Mouse (Mus musculus) kidney, postnatal 0 days (tissue): ENCODE measurements around the gene Btbd2. TPM values are rescaled to one million over a fixed set of nuclear protein-coding genes. Genes with fewer than 3 reads are reported as not detected.
A peak's percentile ranks its signal among the peaks of the same experiment; 100 is the strongest.

Experiments
- ATAC-seq: fragments of 200-750 bp; cut with Nextera tagmentation; replicated peaks from 2 replicates; pipeline ENCODE4 v1.8.0; 2017; ENCODE audit warnings: low read depth, moderate number of reproducible peaks, moderate TSS enrichment, moderate library complexity; ENCODE audit not compliant: low FRiP score
- DNase-seq: peaks from one replicate; pipeline ENCODE4 v3.0.0-alpha.2; 2016; ENCODE audit warnings: low spot score
- H3K27ac ChIP-seq: fragments of 300-500 bp; sonication (generic); 2 replicates; pipeline ENCODE4 v1.5.1; 2014; ENCODE audit warnings: mild to moderate bottlenecking
- H3K27me3 ChIP-seq: fragments of 300-500 bp; sonication (generic); 2 replicates; pipeline ENCODE4 v1.6.1; 2014; ENCODE audit warnings: low read length, mixed read lengths; ENCODE audit not compliant: insufficient read depth
- H3K36me3 ChIP-seq: fragments of 300-500 bp; sonication (generic); 2 replicates; pipeline ENCODE4 v1.6.1; 2014; ENCODE audit warnings: low read length, mixed read lengths; ENCODE audit not compliant: insufficient read depth
- H3K4me1 ChIP-seq: fragments of 300-500 bp; sonication (generic); replicated peaks from 2 replicates; pipeline ENCODE4 v1.6.1; 2014; ENCODE audit warnings: antibody characterized with exemption, low read length, mixed read lengths; ENCODE audit not compliant: insufficient read depth
- H3K4me2 ChIP-seq: fragments of 300-500 bp; sonication (generic); 2 replicates; pipeline ENCODE4 v1.6.1; 2014; ENCODE audit warnings: mild to moderate bottlenecking, low read length, moderate library complexity, mixed read lengths
- H3K4me3 ChIP-seq: fragments of 300-500 bp; sonication (generic); replicated peaks from 2 replicates; pipeline ENCODE4 v1.5.1; 2014; ENCODE audit warnings: low read depth, low read length
- H3K9ac ChIP-seq: fragments of 300-500 bp; sonication (generic); 2 replicates; pipeline ENCODE4 v1.6.1; 2014; ENCODE audit warnings: low read depth, low read length
- H3K9me3 ChIP-seq: fragments of 300-500 bp; sonication (generic); replicated peaks from 2 replicates; pipeline ENCODE4 v1.6.1; 2016; ENCODE audit warnings: low read length, inconsistent platforms, mixed read lengths
- CTCF ChIP-seq: IDR thresholded peaks from 2 replicates; pipeline ENCODE4 v1.5.1; 2016; ENCODE audit warnings: antibody characterized with exemption, low read depth, mild to moderate bottlenecking, moderate library complexity
- WGBS: fragments of 180-500 bp; shearing (Covaris S2); extraction: QIAGEN DNeasy Blood & Tissue Kit; methylation state at CpG from one replicate; pipeline ENCODE4 v1.1.7; 2014; 5-methylcytosine and 5-hydroxymethylcytosine counted together
- polyA plus RNA-seq: library from polyadenylated mRNA; unstranded; fragments of >200 nt; fragmentation: Nextera tagmentation; extraction: Ambion mirVana; gene quantifications from 2 replicates; pipeline ENCODE4 v1.2.1, GENCODE M21; 2015

Gene Btbd2
- polyA plus RNA-seq, 1 experiment from 2014 or later = 62.7 TPM

DNA sequence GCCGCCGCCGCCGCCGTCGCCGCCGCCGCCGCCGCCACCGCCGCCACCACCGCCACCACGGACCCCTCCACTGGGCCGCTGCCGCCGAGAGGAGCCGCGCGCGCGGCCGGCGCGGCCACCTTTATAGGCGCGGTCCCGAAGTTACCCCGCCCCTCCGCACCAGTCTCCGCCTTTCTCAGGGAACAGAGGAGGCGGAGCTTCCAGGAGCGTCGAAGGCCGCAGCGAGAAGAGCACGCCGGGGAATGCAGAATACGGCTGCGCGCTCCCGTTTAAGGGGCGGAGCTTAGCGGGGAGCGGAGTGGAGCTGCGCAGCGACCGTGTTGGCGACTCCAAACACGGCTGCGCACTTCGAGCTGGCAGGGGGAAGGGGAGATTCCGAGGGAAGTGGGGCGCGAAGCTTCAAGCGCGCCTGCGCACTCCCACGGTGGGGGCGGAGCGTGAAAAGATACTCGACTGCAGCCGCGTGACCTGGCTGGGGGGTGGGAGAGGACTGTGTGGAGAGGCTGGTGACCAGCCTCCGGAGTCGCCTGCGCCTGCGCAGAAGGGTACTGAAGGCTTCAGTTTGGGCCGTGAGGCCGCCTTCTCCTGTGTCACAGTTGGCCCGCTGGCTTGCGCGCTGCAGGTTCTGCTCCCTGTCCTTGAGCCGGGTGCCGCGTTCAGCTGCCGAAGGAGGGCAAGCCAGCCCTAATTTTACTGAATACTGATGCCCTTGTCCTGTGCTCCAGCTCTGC is 19.5 kb upstream of the Btbd2 start:
- under 1% methylated on average over 77 of the region's 78 CpGs for WGBS
- Histone ChIP-seq H3K9me3 (no peaks in the 10 kb centered on the region), H3K36me3 (peaks cover 15% of the 10 kb centered on the region), H3K27me3 (no peaks in the 10 kb centered on the region), H3K27ac (peak overlapping the region; percentile 99), H3K9ac (peak overlapping the region; percentile 98), H3K4me3 (peak overlapping the region; percentile 98), H3K4me1 (peaks cover 65% of the 10 kb centered on the region), H3K4me2 (peak overlapping the region; percentile 90)
- no peak; the same call in 1 of the 2 replicates for TF ChIP-seq CTCF
- peak; percentile 100 for DNase-seq
- ATAC-seq = peak; percentile 89

DNA sequence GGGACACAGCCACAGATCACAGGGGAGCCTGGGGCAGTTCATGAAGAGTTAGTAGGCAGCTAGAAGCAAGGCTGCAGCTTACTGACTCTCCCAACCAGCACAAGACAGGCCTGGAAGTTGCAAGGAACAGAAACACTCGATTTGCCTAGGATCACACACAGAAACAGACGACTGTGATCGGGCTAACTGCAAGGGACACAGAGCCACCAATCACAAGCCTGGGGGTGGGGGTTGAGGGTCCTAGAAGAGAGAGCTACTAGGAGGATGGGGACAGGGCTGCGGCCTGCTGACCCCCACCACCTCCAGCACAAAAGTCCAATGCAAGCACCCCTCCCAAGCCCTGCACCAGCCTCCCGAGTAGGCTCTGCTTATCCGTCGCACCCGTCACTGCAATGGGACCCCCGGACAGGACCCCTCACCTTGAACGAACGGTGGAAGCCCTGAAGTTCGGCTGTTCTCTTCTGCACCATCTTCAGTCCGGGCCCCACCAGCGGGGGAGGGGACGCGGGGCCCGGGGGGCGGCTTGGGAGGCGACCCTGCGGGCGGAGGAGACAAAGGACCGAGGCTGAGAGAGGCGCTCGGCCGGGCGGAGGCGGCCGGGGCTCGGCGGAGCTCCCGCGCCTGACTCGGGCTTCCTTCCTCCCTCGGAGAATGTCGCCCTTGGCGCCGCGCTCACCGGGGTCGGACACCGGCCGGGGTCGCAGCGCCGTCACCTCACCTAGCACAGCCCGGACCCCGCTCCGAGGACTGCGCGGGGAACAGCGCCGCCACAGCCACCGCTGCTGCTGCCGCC is 18.7 kb upstream of the Btbd2 start:
- Histone ChIP-seq H3K9me3 (no peaks in the 10 kb centered on the region), H3K9ac (peak overlapping the region; percentile 98), H3K4me2 (peak overlapping the region; percentile 90), H3K27me3 (no peaks in the 10 kb centered on the region), H3K36me3 (peaks cover 23% of the 10 kb centered on the region), H3K4me3 (peak overlapping the region; percentile 98), H3K4me1 (peaks cover 65% of the 10 kb centered on the region), H3K27ac (peak overlapping the region; percentile 99)
- ATAC-seq (peak; percentile 2; the same call in 1 of the 2 replicates), DNase-seq (no peak)
- TF ChIP-seq CTCF = no peak
- under 1% methylated on average over 49 of the region's 54 CpGs for WGBS

DNA sequence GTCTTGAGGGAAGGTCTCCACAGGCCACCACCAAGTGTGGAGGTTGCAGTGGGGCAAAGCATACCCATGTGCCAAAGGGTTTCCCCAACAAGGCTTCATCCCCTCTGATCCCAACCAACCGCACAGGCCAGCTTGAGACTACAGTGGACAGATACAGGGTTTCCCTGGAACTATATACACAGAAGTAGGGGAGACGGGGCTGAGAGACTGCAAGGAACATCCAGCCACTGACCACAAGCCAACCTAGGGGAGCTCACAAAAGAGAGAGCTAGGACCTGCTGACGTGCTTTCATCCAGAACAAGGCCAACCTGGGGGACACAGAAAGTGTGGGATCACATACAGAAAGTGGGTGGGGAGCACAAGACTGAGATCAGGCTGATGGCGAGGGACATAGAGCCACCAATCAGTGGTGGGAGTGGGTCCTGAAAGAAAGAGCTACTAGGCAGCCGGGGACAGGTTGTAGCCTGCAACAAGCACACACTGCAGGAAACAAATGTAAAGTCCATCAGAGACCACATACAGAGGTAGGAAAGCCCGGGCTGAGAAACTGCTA is 18.1 kb upstream of the Btbd2 start:
- ATAC-seq (no peak), DNase-seq (no peak)
- peak overlapping the region; percentile 99 for H3K27ac ChIP-seq
- peak overlapping the region; percentile 98 for H3K4me3 ChIP-seq
- peak overlapping the region; percentile 90 for H3K4me2 ChIP-seq
- WGBS = 6% methylated on average over 6 of the region's 6 CpGs
- H3K27me3 ChIP-seq = no peaks in the 10 kb centered on the region
- H3K9me3 ChIP-seq = no peaks in the 10 kb centered on the region
- H3K4me1 ChIP-seq = peaks cover 61% of the 10 kb centered on the region
- H3K9ac ChIP-seq = peak overlapping the region; percentile 98
- peaks cover 28% of the 10 kb centered on the region for H3K36me3 ChIP-seq
- no peak for TF ChIP-seq CTCF

DNA sequence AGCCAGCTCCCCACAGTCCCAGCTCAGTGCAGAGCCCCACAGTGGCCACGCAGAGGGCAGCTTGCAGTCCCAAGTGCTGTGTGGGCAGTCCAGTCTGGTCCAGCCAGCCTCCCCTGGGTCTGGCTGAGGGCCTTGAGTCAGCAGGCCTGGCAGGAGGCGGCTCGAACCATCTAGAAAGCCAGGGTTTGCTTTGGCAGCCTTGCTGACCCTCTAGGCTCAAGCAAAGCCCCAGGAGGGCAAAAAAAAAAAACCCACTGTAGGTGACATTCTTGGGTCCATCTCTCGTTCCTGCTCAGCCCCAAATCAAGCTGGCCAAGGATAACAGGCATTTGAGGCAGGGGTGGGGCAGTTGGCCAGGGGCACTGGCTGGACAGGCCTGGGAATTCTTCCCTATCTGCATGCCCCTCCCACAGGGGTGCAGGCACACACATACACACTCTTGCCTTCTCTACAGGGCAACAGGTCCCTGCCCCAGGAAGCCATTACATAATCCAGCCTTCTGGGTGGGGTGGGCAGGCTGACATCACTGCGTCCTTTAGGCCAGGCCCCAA is 17.4 kb upstream of the Btbd2 start:
- Histone ChIP-seq H3K4me1 (peaks cover 54% of the 10 kb centered on the region), H3K9ac (peak overlapping the region; percentile 98), H3K4me3 (peak overlapping the region; percentile 98), H3K27me3 (no peaks in the 10 kb centered on the region), H3K27ac (peak overlapping the region; percentile 39), H3K4me2 (peak overlapping the region; percentile 90), H3K9me3 (no peaks in the 10 kb centered on the region), H3K36me3 (peaks cover 35% of the 10 kb centered on the region)
- 30% methylated on average over 5 of the region's 5 CpGs for WGBS
- no peak for TF ChIP-seq CTCF
- DNase-seq (no peak), ATAC-seq (no peak)

DNA sequence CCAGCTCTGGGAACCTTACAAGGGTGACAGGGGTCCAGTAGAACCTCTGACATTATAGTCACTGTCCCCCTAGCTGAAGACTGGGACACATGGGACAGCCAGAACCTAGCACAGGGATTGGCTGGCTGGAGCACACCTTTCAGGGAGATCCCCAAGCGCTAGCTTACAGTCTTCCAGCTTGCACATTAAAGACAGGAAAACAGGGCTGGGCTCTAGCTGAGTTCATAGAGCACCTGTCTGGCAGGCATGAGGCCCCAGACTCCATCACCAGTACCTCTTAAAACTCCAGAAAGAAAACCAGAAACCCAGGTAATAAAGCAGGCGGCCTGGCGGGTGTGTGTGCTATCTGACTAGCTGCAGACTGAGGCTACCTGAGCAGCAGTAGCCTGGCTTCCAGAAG is 16.8 kb upstream of the Btbd2 start:
- Histone ChIP-seq H3K36me3 (peaks cover 40% of the 10 kb centered on the region), H3K27me3 (no peaks in the 10 kb centered on the region), H3K9me3 (no peaks in the 10 kb centered on the region), H3K4me2 (peak overlapping the region; percentile 90), H3K4me3 (peak overlapping the region; percentile 98; the same call in 1 of the 2 replicates), H3K4me1 (peaks cover 48% of the 10 kb centered on the region), H3K27ac (peak overlapping the region; percentile 39), H3K9ac (peak overlapping the region; percentile 98)
- 80% methylated on average over 3 of the region's 3 CpGs for WGBS
- no peak for ATAC-seq
- DNase-seq = no peak
- no peak for TF ChIP-seq CTCF
